Mouse (Mus musculus) ZHBTc4 (cell line): ENCODE results near the gene Scarf2.
A peak's percentile ranks its signal among the peaks of the same experiment; 100 is the strongest.

Source experiments
- DNase-seq: peaks from one replicate; pipeline ENCODE4 v3.0.0-alpha.2; 2011; ENCODE audit warnings: low read depth, low spot score

Gene Scarf2

GRCm38 (mm10) chr16:17799584-17799983, 2.5 kb downstream of the Scarf2 start:
- no peak for DNase-seq

GRCm38 (mm10) chr16:17801777-17802455, 4.8 kb downstream of the Scarf2 start:
- DNase-seq, result peak; percentile 21

- no peak for DNase-seq
Measured at GRCm38 (mm10) chr16:17802456-17802838, 5.4 kb downstream of the Scarf2 start.

GRCm38 (mm10) chr16:17802839-17803674, 6.0 kb downstream of the Scarf2 start:
- peak; percentile 60 for DNase-seq

- DNase-seq, result peak; percentile 34
Measured at GRCm38 (mm10) chr16:17803675-17804448, 6.8 kb downstream of the Scarf2 start.

- DNase-seq, result peak; percentile 86
Measured at GRCm38 (mm10) chr16:17804449-17804912, 7.4 kb downstream of the Scarf2 start.

- no peak for DNase-seq
Measured at GRCm38 (mm10) chr16:17804982-17805381, 7.9 kb downstream of the Scarf2 start.

GRCm38 (mm10) chr16:17806581-17807191, 9.6 kb downstream of the Scarf2 start:
- DNase-seq, result no peak

GRCm38 (mm10) chr16:17807192-17808009, 10.3 kb downstream of the Scarf2 start:
- peak; percentile 96 for DNase-seq

GRCm38 (mm10) chr16:17809125-17809524, 12.0 kb downstream of the Scarf2 start:
- DNase-seq, result no peak

- DNase-seq, result no peak
Measured at GRCm38 (mm10) chr16:17809711-17810110, 12.6 kb downstream of the Scarf2 start.

GRCm38 (mm10) chr16:17812120-17812519, 15.0 kb downstream of the Scarf2 start:
- DNase-seq, result peak; percentile 48

GRCm38 (mm10) chr16:17813173-17813572, 16.1 kb downstream of the Scarf2 start:
- DNase-seq, result no peak

GRCm38 (mm10) chr16:17815411-17816402, 18.6 kb downstream of the Scarf2 start:
- DNase-seq, result peak; percentile 94

GRCm38 (mm10) chr16:17816528-17816927, 19.4 kb downstream of the Scarf2 start:
- DNase-seq, result no peak

- no peak for DNase-seq
Measured at GRCm38 (mm10) chr16:17826500-17826899, 29.4 kb downstream of the Scarf2 start.

- no peak for DNase-seq
Measured at GRCm38 (mm10) chr16:17828229-17828628, 31.1 kb downstream of the Scarf2 start.

- DNase-seq, result peak; percentile 56
Measured at GRCm38 (mm10) chr16:17828867-17829266, 31.8 kb downstream of the Scarf2 start.

GRCm38 (mm10) chr16:17830385-17831178, 33.5 kb downstream of the Scarf2 start:
- DNase-seq, result no peak
